Mouse (Mus musculus): ENCODE data around the gene Rilp. TPM values are rescaled to one million over a fixed set of nuclear protein-coding genes. Genes with fewer than 3 reads are reported as not detected.

The Rilp gene
- total RNA-seq, 4 experiments from 2014 or later = 1.1 to 2.3 (median 1.6) TPM

- peak in 1 of 2 experiments; percentile 48 for DNase-seq (ENCODE audit: low spot score in 2 of 2)
These were observed 22.7 kb downstream of the Rilp start for GRCm38 (mm10) chr11:75532340-75533277.

- no peak for DNase-seq (ENCODE audit: low spot score in 2 of 2)
These were observed 23.6 kb downstream of the Rilp start for GRCm38 (mm10) chr11:75533314-75534015.

- DNase-seq (ENCODE audit: low spot score in 2 of 2) = no peak
These were observed 24.6 kb downstream of the Rilp start for GRCm38 (mm10) chr11:75534286-75535033.

GRCm38 (mm10) chr11:75535106-75535795 lies 25.4 kb downstream of the Rilp start:
- DNase-seq (ENCODE audit: low spot score in 2 of 2) = no peak

GRCm38 (mm10) chr11:75536255-75537024 lies 26.5 kb downstream of the Rilp start:
- DNase-seq (ENCODE audit: low spot score in 2 of 2) = no peak

- no peak for DNase-seq (ENCODE audit: low spot score in 2 of 2)
These were observed 27.1 kb downstream of the Rilp start for GRCm38 (mm10) chr11:75537025-75537414.

GRCm38 (mm10) chr11:75537491-75538183 lies 27.7 kb downstream of the Rilp start:
- no peak for DNase-seq (ENCODE audit: low spot score in 2 of 2)

GRCm38 (mm10) chr11:75538184-75538969 lies 28.5 kb downstream of the Rilp start:
- no peak for DNase-seq (ENCODE audit: low spot score in 2 of 2)

- DNase-seq (ENCODE audit: low spot score in 2 of 2) = no peak
These were observed 29.0 kb downstream of the Rilp start for GRCm38 (mm10) chr11:75538970-75539299.

- DNase-seq (ENCODE audit: low spot score in 2 of 2) = no peak
These were observed 30.3 kb downstream of the Rilp start for GRCm38 (mm10) chr11:75540209-75540608.

- peak; percentile 66 to 71 for DNase-seq (ENCODE audit: low spot score in 2 of 2)
These were observed 31.1 kb downstream of the Rilp start for GRCm38 (mm10) chr11:75540710-75541581.

GRCm38 (mm10) chr11:75544713-75545112 lies 34.8 kb downstream of the Rilp start:
- no peak for DNase-seq (ENCODE audit: low spot score in 2 of 2)

- no peak for DNase-seq (ENCODE audit: low spot score in 2 of 2)
These were observed 36.2 kb downstream of the Rilp start for GRCm38 (mm10) chr11:75546057-75546456.

GRCm38 (mm10) chr11:75549658-75550111 lies 39.8 kb downstream of the Rilp start:
- no peak for DNase-seq (ENCODE audit: low spot score in 2 of 2)

GRCm38 (mm10) chr11:75550200-75550946 lies 40.5 kb downstream of the Rilp start:
- no peak for DNase-seq (ENCODE audit: low spot score in 2 of 2)

GRCm38 (mm10) chr11:75551321-75551720 lies 41.4 kb downstream of the Rilp start:
- no peak for DNase-seq (ENCODE audit: low spot score in 2 of 2)

- no peak for DNase-seq (ENCODE audit: low spot score in 2 of 2)
These were observed 42.1 kb downstream of the Rilp start for GRCm38 (mm10) chr11:75551961-75552441.
